Mouse (Mus musculus): Measurements from ENCODE around the gene Stk33. TPM values are rescaled to one million over a fixed set of nuclear protein-coding genes. Genes with fewer than 3 reads are reported as not detected.

Stk33 gene
- polyA plus RNA-seq, 1 experiment from 2014 or later = 5.4 TPM

GRCm38 (mm10) chr7:109244776-109245175 lies 194.1 kb downstream of the Stk33 start:
- no peak overlapping the region for H3K9ac ChIP-seq (replicated peaks; ENCODE audit: low read depth)
- ATAC-seq (no peak), DNase-seq (ENCODE audit: low spot score) (no peak)
- WGBS = 83% methylated on average over 10 of the region's 10 CpGs
- no peaks in the 10 kb centered on the region for H3K4me1 ChIP-seq (ENCODE audit: insufficient read depth, low read depth, low read length)
- no peak overlapping the region for H3K4me3 ChIP-seq (ENCODE audit: low read depth, low read length)
- H3K27ac ChIP-seq (ENCODE audit: low read length) = no peak overlapping the region
- H3K36me3 ChIP-seq (ENCODE audit: insufficient read depth, low read length) = no peaks in the 10 kb centered on the region
- H3K27me3 ChIP-seq (replicated peaks; ENCODE audit: insufficient read depth, low read length) = no peaks in the 10 kb centered on the region
- H3K9me3 ChIP-seq (ENCODE audit: low read length) = no peaks in the 10 kb centered on the region
- TF ChIP-seq CTCF (IDR thresholded peaks at IDR 0.05) (no peak), EP300 (IDR thresholded peaks at IDR 0.05) (no peak)
- H3K4me2 ChIP-seq (replicated peaks; ENCODE audit: low read depth, low read length) = no peak overlapping the region

- Histone ChIP-seq H3K4me3 (ENCODE audit: low read depth, low read length) (no peak overlapping the region), H3K36me3 (ENCODE audit: insufficient read depth, low read length) (no peaks in the 10 kb centered on the region), H3K9me3 (ENCODE audit: low read length) (no peaks in the 10 kb centered on the region), H3K27ac (ENCODE audit: low read length) (no peak overlapping the region), H3K9ac (replicated peaks; ENCODE audit: low read depth) (no peak overlapping the region), H3K27me3 (replicated peaks; ENCODE audit: insufficient read depth, low read length) (no peaks in the 10 kb centered on the region), H3K4me2 (replicated peaks; ENCODE audit: low read depth, low read length) (no peak overlapping the region), H3K4me1 (ENCODE audit: insufficient read depth, low read depth, low read length) (no peaks in the 10 kb centered on the region)
- DNase-seq (ENCODE audit: low spot score) (no peak), ATAC-seq (no peak)
- TF ChIP-seq EP300 (IDR thresholded peaks at IDR 0.05) = no peak
- TF ChIP-seq CTCF (IDR thresholded peaks at IDR 0.05) = peak; percentile 44
- WGBS = 22% methylated on average over 16 of the region's 19 CpGs
Observed at GRCm38 (mm10) chr7:109241313-109241712, 197.6 kb downstream of the Stk33 start.

GRCm38 (mm10) chr7:109239346-109239745 lies 199.5 kb downstream of the Stk33 start:
- no peak overlapping the region for H3K4me3 ChIP-seq (ENCODE audit: low read depth, low read length)
- ATAC-seq = no peak
- TF ChIP-seq EP300 (IDR thresholded peaks at IDR 0.05) (no peak), CTCF (IDR thresholded peaks at IDR 0.05) (no peak)

GRCm38 (mm10) chr7:109238724-109239123 lies 200.2 kb downstream of the Stk33 start:
- no peak for DNase-seq (ENCODE audit: low spot score)
- H3K4me1 ChIP-seq (ENCODE audit: insufficient read depth, low read depth, low read length) = no peaks in the 10 kb centered on the region
- WGBS = 80% methylated on average over 10 of the region's 10 CpGs
- no peak for ATAC-seq
- TF ChIP-seq EP300 (IDR thresholded peaks at IDR 0.05) (no peak), CTCF (IDR thresholded peaks at IDR 0.05) (no peak)
- H3K27ac ChIP-seq (ENCODE audit: low read length) = no peak overlapping the region
- no peak overlapping the region for H3K4me2 ChIP-seq (replicated peaks; ENCODE audit: low read depth, low read length)
- H3K36me3 ChIP-seq (ENCODE audit: insufficient read depth, low read length) = no peaks in the 10 kb centered on the region
- H3K27me3 ChIP-seq (replicated peaks; ENCODE audit: insufficient read depth, low read length) = no peaks in the 10 kb centered on the region
- no peak overlapping the region for H3K9ac ChIP-seq (replicated peaks; ENCODE audit: low read depth)
- H3K4me3 ChIP-seq (ENCODE audit: low read depth, low read length) = no peak overlapping the region
- no peaks in the 10 kb centered on the region for H3K9me3 ChIP-seq (ENCODE audit: low read length)

More at GRCm38 (mm10) chr7:109239346-109239745, 199.5 kb downstream of the Stk33 start:
- no peaks in the 10 kb centered on the region for H3K36me3 ChIP-seq (ENCODE audit: insufficient read depth, low read length)
- no peak overlapping the region for H3K4me2 ChIP-seq (replicated peaks; ENCODE audit: low read depth, low read length)
- no peaks in the 10 kb centered on the region for H3K9me3 ChIP-seq (ENCODE audit: low read length)
- WGBS = 71% methylated on average over 1 of the region's 1 CpGs
- no peak for DNase-seq (ENCODE audit: low spot score)
- H3K27me3 ChIP-seq (replicated peaks; ENCODE audit: insufficient read depth, low read length) = no peaks in the 10 kb centered on the region
- no peaks in the 10 kb centered on the region for H3K4me1 ChIP-seq (ENCODE audit: insufficient read depth, low read depth, low read length)
- no peak overlapping the region for H3K27ac ChIP-seq (ENCODE audit: low read length)
- H3K9ac ChIP-seq (replicated peaks; ENCODE audit: low read depth) = no peak overlapping the region

GRCm38 (mm10) chr7:109234882-109235640 lies 203.8 kb downstream of the Stk33 start:
- WGBS = 36% methylated on average over 2 of the region's 2 CpGs
- no peaks in the 10 kb centered on the region for H3K4me1 ChIP-seq (ENCODE audit: insufficient read depth, low read depth, low read length)
- H3K9ac ChIP-seq (replicated peaks; ENCODE audit: low read depth) = no peak overlapping the region
- DNase-seq (ENCODE audit: low spot score) (no peak), ATAC-seq (no peak)
- H3K4me3 ChIP-seq (ENCODE audit: low read depth, low read length) = no peak overlapping the region
- H3K27ac ChIP-seq (ENCODE audit: low read length) = no peak overlapping the region
- H3K4me2 ChIP-seq (replicated peaks; ENCODE audit: low read depth, low read length) = no peak overlapping the region
- H3K36me3 ChIP-seq (ENCODE audit: insufficient read depth, low read length) = no peaks in the 10 kb centered on the region
- no peaks in the 10 kb centered on the region for H3K9me3 ChIP-seq (ENCODE audit: low read length)
- TF ChIP-seq EP300 (IDR thresholded peaks at IDR 0.05) = no peak
- no peaks in the 10 kb centered on the region for H3K27me3 ChIP-seq (replicated peaks; ENCODE audit: insufficient read depth, low read length)

- no peak for DNase-seq (ENCODE audit: low spot score)
- H3K4me3 ChIP-seq (ENCODE audit: low read depth, low read length) = no peak overlapping the region
- H3K27ac ChIP-seq (ENCODE audit: low read length) = no peak overlapping the region
- H3K27me3 ChIP-seq (replicated peaks; ENCODE audit: insufficient read depth, low read length) = no peaks in the 10 kb centered on the region
- no peak for ATAC-seq
- no peak overlapping the region for H3K9ac ChIP-seq (replicated peaks; ENCODE audit: low read depth)
- no peaks in the 10 kb centered on the region for H3K9me3 ChIP-seq (ENCODE audit: low read length)
- WGBS = 45% methylated on average over 5 of the region's 5 CpGs
- no peak for TF ChIP-seq CTCF (IDR thresholded peaks at IDR 0.05)
- no peak for TF ChIP-seq EP300 (IDR thresholded peaks at IDR 0.05)
- no peaks in the 10 kb centered on the region for H3K4me1 ChIP-seq (ENCODE audit: insufficient read depth, low read depth, low read length)
- H3K4me2 ChIP-seq (replicated peaks; ENCODE audit: low read depth, low read length) = no peak overlapping the region
- H3K36me3 ChIP-seq (ENCODE audit: insufficient read depth, low read length) = no peaks in the 10 kb centered on the region
Observed at GRCm38 (mm10) chr7:109234476-109234875, 204.4 kb downstream of the Stk33 start.

Measured in lung, postnatal 0 days (tissue).